Mouse (Mus musculus) right cerebral cortex, postnatal 36 days (tissue): ENCODE data around the gene Nsun4.
A peak's percentile ranks its signal among the peaks of the same experiment; 100 is the strongest.

Experiments
- DNase-seq, 2 experiments: peaks; one replicate each; pipeline ENCODE4 v3.0.0; 2022; ENCODE audit warnings: low spot score in 2 of 2, mixed read lengths in 1 of 2

Gene Nsun4

DNA sequence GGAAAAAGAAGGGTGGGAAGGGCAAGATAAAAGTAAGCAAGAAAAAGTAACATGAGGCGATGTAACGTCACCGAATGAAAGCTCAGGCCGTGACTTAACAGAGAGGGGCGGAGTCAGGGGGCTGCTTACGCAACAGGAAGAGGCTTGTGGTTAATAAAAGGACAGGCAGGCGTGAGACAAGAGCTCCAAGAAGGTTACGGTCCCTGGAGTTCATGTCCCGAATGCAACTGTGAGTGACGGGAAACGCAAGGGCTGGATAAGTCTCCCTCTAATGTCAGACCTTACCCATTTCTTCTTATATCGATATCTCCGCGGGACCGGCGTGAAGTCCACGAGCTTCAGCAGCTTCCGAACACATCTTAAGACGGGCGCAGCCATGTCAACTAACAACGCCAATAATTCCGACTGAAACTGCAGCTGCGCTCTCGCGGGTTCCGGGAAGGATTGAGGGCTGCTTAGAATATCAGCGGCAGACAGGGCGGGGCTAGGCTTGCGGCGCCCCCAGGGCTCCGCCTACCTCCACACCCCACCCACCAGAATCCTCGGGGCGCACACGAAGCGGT lies at the start of gene Nsun4:
Gene Nsun4 (minus strand): TSS at position 478 of the 563 bp plus-strand sequence.
- peak; percentile 86 to 91 for DNase-seq

DNA sequence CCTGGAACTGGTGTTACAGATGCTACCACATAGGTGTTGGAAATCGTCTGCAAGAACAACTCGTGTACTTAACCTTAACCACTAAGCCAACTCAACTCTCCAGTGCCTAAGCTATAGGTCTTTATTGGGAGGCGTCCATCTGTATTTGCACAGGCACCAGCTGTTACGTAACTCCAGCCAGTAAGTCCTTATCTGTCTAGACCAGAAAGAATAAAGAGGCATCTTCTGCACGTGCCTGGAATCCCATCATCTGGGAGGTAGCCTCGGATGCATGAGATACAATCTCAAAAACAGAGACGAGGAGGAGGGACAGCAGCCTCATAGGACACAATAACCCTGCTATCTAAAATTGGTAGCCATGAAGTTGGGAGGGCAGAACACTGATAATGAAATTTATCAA lies 47.3 kb upstream of the Nsun4 start:
- no peak for DNase-seq

DNA sequence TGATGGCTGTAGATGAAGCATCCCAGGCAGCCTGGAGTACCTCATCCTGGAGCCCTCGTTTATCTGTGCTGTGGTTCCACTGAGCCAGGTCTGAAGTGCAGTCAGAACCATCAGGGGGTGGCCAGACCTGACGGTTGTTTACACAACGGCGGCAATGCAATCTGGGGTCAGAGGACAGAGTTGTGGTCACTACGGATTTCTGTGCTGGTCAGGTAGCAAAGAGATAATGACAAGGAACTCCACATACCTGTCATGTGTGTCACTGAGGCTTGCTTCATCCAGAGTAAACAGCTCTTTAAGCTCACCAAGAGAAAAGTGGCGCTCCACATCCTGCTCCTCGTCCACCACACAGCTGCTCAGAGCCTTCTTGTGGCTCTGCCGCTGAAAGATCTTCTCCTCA lies 43.5 kb upstream of the Nsun4 start:
- DNase-seq: no peak

DNA sequence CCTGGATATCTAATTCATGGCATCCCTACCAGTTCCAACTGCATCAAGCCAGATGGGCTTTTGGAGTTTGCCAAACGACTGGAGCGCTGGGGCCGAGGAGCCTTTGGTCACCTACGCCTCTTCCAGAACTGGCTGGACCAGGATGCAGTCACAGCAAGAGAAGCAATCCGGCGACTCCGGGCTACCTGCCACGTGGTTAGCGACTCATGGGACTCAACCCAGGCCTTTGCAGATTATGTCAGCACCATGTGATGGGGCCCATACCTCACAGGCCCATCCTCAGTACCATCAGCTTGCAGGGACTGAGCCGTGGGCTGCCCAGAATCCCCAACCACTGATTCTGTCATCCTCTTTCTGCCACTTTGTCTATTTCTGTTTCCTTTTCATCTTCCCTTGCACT lies 42.6 kb upstream of the Nsun4 start:
- DNase-seq: no peak

DNA sequence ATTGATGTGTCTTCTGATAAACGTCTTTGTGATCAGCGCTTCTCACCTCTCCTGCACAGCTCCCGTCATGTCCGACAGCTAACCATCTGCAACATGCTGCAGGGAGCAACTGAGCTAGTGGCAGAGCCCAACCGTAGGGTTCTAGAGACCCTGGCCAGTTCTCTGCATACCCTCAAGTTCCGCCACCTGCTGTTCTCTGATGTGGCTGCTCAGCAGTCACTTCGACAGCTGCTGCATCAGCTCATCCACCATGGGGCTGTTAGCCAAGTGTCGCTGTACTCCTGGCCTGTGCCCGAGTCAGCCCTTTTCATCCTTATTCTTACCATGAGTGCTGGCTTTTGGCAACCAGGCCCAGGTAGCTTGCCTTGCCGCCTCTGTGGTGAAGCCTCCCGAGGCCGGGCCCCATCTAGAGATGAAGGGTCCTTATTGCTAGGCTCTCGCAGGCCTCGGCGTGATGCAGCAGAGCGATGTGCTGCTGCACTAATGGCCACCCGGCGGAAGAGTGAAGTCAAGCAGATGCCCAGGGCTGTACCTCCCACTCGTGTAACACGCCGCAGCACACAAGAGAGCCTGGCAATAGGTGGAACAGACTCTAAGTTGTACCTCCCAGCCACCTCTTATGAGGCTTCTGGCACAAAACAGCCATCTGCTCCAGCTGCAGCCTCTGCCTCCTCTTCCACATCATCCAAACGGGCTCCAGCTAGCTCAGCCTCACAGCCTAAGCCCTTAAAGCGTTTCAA lies 35.0 kb upstream of the Nsun4 start:
- no peak for DNase-seq

DNA sequence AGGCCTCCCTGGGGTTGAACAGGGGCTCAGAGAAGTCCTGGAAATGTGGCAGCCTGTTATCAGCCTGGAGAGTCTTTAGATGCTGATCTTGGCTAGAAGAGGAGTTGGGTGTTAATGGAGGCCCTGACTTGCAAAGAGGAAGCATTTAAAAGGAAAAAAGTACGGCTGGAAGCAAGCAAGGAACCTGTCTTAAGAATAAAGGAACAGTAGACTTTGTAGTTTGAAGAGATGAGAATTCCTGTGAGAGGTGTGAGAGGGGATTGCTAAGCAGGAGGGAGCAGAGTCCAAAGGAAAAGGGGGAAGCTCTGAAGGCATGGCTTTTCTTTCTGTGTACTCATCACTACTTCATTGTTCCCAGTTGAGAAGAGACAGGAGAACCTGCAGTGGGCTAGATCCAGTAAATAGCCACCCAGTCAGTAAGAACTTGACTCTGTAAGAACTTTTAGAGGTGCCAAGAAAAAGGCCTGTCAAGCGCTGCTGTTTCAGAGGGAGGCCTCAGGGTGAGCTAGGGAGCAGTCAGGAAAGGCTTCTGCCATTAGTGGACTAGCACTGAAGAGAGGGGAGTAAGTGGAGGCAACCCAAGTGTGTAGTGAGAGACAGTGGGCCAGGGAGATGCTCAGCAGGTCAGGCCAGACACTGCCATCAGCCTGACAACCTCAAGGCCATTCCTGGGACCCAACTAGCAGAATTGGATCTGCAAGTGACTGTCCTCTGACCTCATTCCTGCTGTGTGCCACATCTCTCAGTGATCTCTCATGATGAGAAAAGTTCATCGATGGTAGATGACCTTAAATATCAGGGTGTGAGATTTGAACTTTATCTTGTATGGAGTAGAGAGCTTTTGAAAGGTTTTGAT lies 23.8 kb upstream of the Nsun4 start:
- DNase-seq: no peak

DNA sequence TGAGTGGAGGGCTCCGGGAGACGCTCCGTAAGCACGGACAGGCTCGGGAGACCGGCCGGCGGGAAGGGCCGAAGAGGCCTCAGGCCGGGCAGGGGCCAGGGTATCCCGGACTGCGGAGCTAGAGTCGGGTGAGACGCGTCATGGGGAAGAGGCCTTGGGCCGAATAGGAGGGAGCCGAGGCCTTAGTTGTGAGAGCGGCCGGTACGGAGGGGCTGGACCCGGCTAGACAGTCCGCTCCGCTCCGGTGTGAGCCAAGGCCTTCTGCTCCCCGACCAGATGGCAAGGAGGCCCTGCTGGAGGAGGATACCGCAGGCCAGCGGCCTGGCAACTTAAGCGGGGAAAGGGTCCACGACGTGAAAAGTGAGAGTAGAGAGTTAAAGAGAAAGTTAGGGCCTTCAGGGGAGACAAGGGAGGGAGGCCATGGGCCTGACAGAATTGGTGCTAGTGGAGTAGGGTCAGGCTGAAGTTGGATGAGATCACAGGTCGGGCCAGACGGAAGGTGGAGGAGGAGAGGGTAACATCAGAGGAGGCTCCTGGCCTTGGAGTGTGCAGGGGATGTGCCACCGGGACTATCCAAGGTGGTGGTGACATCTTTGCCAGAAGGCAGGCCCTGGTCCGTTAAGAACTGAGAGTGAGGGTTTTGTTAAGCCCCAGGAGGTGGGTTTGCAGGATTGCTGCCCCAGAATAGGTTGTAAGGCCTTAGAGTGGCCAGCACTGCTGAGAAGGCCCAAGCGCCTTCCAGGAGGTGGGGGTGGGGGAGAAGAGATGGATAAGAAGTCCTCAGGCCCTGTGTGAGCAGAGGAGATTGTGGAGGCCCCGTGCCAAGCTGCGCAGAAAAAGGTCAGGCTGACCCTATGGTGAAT lies 22.9 kb upstream of the Nsun4 start:
- DNase-seq: no peak

DNA sequence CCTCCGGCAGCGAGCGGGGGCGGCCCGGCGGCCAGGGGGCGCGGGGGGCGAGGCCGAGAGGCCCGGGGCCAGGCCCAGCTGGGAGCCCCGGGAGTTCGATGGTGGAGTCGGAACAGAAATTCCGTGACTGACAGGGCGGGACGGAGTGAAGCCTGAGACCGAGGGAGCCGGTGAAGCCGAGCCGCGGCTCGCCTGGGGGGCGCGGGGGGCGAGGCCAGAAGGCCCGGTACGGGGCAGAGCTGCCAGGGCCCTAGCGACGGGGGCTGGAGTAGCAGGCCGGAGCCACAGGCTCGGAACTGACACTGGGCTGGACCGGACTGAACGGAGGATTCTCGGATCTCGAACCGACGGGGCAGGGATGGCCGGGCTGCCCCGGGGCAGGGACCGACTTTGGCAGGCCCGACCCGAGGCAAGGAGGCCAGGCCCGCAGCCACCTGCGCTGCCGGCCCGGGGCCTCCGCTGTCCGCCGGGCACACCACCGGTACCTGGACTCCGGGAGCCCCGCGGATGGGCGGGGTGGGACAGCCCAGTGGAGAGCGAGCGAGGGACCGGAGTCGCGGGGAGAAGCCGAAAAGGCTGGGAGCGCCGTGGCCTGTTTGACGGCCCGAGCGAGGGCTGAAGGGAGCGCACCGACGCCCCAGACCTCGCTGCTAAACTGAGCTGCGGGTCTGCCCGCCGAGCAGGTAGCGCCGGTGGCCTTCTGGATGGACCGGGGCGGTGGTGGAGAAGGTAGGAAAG lies 22.1 kb upstream of the Nsun4 start:
- DNase-seq: no peak

DNA sequence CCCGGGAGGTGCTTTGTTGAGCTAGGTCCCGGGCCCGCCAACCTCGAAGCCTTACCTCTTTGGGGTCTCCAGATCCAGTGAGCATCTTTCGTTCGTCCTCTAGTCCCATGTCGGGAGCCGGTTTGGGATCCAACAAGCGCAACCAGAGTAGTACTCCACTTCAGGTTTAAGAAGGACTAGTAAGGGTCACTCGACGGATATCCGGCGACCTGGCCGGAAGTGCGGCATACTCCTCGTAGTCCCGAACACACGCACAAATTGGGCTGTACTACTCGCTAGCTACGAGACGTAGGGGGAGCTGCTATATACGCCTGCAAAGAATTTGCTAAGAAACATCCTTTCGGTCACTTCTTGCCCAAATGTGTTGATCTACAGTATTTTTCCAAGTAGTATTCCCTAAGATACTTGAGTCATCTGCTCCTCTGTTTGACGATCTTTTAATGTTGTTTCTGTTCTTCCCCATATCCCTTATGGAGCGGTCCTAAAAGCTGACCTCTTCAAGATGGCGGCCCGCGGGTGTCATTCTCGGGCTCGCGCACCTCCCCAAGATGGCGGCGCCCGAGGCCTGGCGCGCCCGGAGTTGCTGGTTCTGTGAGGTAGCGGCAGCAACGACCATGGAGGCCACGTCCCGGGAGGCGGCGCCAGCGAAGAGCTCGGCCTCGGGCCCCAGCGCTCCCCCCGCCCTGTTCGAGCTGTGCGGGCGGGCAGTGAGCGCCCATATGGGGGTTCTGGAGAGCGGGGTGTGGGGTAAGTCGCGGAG lies 21.4 kb upstream of the Nsun4 start, which contains the start of the genes Uqcrh and Lrrc41:
Gene Uqcrh (minus strand): TSS at position 211 of the 760 bp plus-strand sequence.
Gene Lrrc41 (plus strand): TSS at position 409 of the 760 bp plus-strand sequence.
- DNase-seq: peak; percentile 94

DNA sequence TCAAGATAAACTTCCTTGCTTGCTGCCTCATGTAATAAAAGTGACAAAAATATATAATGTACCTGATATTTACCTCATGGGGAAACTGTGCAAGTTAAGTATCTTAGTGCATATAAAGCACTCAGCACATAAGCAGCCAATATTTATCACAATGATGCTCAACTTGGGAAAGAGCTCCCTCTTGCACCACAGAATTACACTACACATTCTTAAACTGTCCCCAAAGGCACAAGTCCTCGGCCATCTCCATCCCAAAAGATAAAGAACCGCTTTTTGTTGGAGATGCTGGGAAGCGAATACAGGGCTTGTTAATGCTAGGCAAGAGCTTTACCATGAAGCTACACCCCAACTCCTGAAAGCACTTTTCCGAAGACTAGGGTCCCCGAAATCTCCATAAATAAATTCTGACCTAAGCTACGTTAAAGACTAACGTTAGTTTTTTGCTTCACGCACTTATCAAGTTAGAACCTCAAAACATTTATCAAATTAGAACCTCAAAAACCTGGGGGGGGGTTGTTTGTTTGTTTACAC lies 20.5 kb upstream of the Nsun4 start:
- no peak for DNase-seq

DNA sequence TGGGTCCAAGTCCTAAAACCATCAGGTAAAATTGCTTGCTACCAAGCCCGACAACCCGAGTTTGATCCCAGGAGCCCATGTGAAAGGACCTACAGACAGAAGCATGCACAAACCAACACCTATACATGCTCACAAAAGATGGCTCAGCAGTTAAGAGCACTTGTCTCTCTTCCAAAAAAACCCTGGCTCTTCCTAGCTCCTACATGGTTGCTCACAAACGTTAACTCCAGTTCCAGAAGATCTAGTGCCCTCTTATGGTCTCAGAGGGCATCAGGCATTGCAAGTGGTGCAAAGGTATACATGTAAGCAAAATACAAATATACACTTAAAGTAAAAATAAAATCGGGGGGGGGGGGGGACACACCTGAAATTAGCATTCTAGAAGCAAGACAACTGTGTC lies 19.5 kb upstream of the Nsun4 start:
- no peak for DNase-seq

DNA sequence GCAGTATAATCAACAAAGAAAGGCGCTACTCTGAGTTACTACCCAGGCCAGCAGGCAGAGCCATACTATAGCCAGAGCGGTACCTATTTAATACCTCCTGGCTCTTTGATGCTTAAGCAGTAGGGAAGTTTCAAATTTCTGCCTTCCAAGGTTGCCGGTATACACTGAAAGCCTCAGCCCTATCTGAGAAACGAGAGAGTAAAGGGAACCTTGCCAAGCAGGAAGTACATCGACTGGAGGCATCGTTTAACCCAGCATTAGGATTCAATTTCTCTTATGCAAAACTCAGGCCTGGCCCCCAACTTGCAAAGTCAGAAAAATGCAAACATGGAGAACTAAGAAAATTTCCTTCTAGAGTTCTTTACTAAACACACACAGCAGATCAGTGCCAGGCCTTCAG lies 16.4 kb upstream of the Nsun4 start:
- no peak for DNase-seq

DNA sequence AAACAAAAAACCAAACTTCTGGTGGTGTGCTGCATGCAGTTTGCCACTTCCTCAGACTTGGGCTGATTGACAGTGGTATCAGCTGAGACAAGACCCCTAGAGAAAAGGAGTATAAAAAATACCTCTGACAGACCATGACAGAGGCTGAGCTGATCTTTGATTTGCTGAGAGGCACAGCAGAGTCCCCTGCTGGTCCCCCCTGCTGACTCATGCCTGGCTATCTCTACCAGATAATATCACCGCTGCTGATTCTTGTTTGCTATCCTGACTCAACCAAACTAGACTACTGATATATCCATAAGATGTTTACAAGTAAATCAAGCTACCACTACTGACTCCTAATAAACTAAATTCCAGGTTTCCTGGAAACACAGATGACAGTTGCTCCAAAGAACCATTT lies 10.2 kb upstream of the Nsun4 start:
- DNase-seq: no peak

DNA sequence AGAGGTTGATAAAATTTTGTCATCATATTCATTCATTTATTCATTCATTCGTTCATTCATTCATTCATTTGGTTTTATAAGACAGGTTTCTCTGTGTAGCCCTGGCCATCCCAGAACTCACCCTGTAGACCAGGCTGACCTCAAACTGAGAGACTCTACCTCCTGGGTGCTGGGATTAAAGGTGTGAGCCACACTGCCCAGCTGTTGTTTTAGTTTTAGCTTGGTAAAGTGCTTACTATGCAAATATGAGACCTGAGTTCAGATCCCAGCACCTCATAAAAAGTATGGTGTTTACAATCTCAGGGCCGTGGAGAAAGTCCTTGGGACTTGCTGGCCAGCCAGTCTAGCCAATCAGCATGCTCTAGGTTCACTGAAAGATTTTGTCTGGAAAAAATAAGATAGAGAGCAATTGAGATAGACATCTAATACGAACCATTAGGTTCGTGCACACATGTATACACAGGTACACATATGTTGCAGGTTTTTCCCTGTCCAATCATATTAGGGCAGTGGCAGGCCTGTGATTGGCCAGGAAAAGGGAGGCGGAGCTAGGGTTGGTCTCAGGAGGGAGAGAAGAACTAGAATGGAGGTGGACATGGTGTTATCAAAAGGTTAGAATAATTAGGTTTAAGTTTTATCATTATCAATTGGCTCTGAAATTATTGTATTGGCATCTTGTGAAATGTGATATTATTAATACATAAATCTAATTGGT lies 5.5 kb upstream of the Nsun4 start:
- no peak for DNase-seq

DNA sequence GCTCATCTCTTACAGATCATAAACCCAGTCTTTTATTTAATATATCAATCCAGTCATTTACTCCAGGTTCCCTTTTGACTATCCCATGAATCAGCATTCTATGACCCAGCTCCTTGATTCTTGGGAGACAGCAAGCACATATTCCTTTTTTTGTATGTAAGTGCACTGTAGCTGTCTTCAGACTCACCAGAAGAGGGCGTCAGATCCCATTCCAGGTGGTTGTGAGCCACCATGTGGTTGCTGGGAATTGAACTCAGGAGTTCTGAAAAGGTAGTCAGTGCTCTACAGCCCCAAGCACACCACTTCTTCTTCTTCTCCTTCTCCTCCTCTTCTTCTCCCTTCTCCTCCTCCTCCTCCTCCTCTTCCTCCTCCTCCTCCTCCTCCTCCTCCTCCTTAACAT lies 3.9 kb upstream of the Nsun4 start:
- DNase-seq: no peak

DNA sequence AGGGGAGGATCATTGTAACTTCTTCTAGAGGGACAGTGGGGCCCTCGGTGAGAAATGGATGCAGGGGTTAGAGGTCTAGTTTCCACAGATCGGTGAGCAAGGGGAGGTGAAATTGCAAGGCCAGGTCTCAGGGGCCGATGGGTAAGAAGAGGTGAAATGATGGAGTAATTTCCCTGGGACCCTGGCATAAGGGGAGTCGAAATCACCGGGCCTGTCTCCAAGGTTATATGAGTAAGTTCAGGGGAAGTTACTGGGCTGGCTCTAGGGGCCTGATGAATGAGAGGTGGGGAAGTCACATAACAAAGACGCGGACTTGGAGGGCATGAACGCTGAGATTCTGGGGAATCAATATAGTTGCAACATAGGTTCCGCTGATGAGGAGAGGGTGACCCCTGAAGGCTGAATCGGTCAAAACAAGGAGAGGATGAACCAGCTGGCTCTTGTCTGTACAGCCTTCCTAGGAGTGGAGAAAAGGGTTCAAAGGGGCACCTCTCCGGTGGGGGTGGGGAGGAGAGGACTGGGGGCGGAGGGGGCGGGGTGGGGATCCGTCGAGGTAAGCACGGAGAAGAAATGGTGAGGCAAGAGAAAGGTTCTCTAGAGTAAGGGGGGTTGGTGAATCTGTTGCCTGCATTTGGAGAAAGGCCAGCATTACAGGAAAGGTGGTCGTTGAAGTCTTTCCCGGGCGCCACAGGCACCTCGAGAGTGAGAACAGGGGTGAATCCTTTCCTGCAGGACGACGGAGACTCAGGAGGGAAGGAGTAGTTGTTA lies 966 bp downstream of the Nsun4 start:
- no peak for DNase-seq

DNA sequence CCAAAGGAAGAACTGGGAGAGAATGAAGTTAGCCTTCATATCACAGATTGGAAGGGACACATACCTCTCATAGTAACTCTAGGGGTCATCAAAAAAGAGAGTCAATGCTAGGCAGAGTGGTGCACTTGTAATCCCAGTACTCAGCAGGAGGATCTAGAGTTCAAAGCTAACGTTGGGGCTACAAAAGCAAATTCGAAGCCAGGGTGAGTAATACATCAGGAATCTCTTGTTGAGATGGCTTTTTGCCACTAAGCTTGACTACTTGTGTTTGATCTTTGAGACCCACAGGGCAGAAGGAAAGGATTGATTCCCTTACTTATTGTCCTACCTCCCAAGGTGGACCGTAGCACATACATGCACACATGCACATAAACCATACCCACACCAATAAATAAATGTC lies 4.5 kb downstream of the Nsun4 start:
- DNase-seq: no peak

DNA sequence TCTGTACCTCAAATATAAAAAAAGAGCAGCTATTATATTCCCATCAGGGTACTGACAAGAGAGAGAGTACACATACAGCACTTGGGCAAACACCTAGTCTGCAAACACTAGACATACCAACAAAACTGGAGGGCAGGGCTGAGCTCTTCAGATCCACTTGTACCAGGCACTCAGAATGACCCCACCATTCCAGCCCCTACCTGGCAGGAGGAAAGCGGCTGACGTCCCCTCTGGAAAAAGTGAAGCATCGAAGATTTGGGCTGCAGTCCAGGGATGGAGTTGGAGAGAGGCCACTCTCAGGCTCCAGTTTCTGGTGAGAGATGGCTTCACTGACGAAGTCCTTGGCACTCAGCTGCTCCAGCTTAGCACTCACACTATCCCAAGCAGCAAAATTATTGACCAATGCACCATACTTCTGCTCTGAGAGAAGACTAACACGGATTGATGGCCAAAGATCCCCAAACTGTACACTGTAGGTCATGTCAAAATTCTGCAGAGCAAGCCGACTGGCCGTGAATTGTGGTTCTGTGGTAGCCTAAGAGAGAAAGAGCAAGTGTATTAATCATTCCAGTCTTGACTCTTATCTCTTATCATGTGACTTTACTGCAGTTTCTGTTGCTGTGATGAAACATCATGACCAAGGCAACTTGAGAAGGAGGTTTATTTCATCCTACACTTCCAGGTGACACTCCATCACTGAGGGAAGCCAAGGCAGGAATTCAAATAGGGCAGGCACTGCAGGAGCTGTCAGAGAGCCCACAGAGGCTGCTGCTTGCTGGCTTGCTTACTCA lies 5.4 kb downstream of the Nsun4 start:
- no peak for DNase-seq
